Mouse (Mus musculus): ENCODE results near the gene Trabd2b. TPM values are rescaled to one million over a fixed set of nuclear protein-coding genes. Genes with fewer than 3 reads are reported as not detected.

The Trabd2b gene
- polyA plus RNA-seq, 1 experiment from 2014 or later: 5.0 TPM

DNA sequence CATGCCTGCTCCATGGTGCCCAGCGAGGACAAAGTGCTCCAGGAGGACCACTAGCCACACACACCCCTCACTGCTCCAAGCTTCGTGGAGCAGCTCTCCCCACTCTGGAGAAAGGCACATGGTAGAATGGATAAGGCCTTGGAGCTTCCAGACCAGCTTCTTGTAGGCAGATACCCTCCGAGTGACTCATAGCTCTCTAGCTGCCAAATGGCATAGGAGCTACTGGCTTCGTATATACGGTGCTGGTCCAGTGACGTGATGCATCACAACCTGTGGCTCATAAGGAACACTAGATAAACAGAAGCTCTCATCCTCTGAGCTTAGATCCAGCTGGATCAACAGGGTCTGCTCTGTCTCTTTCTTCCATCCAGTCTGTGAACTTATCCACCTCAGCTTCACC, 244.0 kb downstream of the Trabd2b start:
- ATAC-seq (ENCODE audit: low FRiP score, low TSS enrichment): no peak
- 49% methylated on average over 6 of the region's 6 CpGs for WGBS
- H3K9me3 ChIP-seq (ENCODE audit: control insufficient read depth, low read length): no peaks in the 10 kb centered on the region
- H3K36me3 ChIP-seq (ENCODE audit: control insufficient read depth, insufficient read depth, low read length): no peaks in the 10 kb centered on the region
- no peak overlapping the region for H3K27ac ChIP-seq (ENCODE audit: low read depth, low read length)
- H3K9ac ChIP-seq (ENCODE audit: low read depth, low read length): no peak overlapping the region
- H3K27me3 ChIP-seq (ENCODE audit: control insufficient read depth, insufficient read depth, low read length): peaks cover 18% of the 10 kb centered on the region
- no peak overlapping the region for H3K4me2 ChIP-seq (replicated peaks; ENCODE audit: low read depth, low read length)
- peaks cover 9% of the 10 kb centered on the region; the same call in 1 of the 2 replicates for H3K4me1 ChIP-seq (ENCODE audit: control insufficient read depth, insufficient read depth, low read length)
- no peak overlapping the region for H3K4me3 ChIP-seq (ENCODE audit: low read length)

DNA sequence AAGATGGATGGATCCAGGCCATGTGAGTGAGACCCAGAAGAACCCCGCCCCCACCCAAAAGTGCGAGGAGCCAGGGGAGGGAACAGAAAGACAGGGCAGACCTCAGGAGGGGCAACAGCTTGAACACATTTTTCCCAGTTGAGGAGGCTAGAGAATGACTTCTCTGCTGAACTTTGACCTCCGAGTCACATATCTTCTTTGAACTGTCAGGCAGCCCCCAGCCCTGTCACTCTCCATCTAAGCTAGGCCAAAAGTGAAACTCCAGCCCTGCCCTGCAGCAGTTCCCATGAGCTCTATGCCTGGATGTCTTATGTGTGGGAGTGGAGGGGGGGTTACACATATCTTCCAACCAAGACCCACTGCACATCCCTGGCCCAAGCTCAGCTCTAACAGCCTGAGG, 244.5 kb downstream of the Trabd2b start:
- Histone ChIP-seq H3K27me3 (ENCODE audit: control insufficient read depth, insufficient read depth, low read length) (peaks cover 18% of the 10 kb centered on the region), H3K4me2 (replicated peaks; ENCODE audit: low read depth, low read length) (no peak overlapping the region), H3K4me3 (ENCODE audit: low read length) (no peak overlapping the region), H3K4me1 (ENCODE audit: control insufficient read depth, insufficient read depth, low read length) (peaks cover 9% of the 10 kb centered on the region; the same call in 1 of the 2 replicates), H3K9me3 (ENCODE audit: control insufficient read depth, low read length) (no peaks in the 10 kb centered on the region), H3K36me3 (ENCODE audit: control insufficient read depth, insufficient read depth, low read length) (no peaks in the 10 kb centered on the region), H3K9ac (ENCODE audit: low read depth, low read length) (no peak overlapping the region), H3K27ac (ENCODE audit: low read depth, low read length) (no peak overlapping the region)
- ATAC-seq (ENCODE audit: low FRiP score, low TSS enrichment): peak; percentile 85
- WGBS: 29% methylated on average over 3 of the region's 3 CpGs

DNA sequence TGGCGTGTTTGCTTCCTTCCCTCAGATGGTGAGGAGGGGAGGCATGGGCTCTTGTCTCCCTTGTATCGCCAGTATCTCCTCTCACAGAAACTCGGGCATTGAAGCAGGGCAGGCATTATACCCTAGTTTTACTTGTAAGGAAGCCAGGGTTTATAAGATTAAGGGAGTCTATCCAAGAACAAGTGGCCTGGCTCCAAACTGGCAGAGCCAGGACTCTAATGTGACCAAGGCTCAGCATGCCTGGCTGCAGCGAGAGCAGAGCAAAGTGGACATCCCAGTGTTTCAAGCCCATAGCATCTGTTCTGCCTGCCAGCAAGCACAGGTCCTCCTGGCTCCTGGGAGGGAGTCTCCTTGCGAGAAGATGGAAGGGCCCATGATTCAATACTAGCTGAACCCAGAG, 245.1 kb downstream of the Trabd2b start:
- Histone ChIP-seq H3K4me1 (ENCODE audit: control insufficient read depth, insufficient read depth, low read length) (peaks cover 9% of the 10 kb centered on the region; the same call in 1 of the 2 replicates), H3K27me3 (ENCODE audit: control insufficient read depth, insufficient read depth, low read length) (peaks cover 18% of the 10 kb centered on the region), H3K9me3 (ENCODE audit: control insufficient read depth, low read length) (no peaks in the 10 kb centered on the region), H3K36me3 (ENCODE audit: control insufficient read depth, insufficient read depth, low read length) (no peaks in the 10 kb centered on the region), H3K4me2 (replicated peaks; ENCODE audit: low read depth, low read length) (no peak overlapping the region), H3K27ac (ENCODE audit: low read depth, low read length) (no peak overlapping the region), H3K4me3 (ENCODE audit: low read length) (no peak overlapping the region), H3K9ac (ENCODE audit: low read depth, low read length) (no peak overlapping the region)
- no peak for ATAC-seq (ENCODE audit: low FRiP score, low TSS enrichment)
- WGBS: 66% methylated on average over 5 of the region's 5 CpGs

DNA sequence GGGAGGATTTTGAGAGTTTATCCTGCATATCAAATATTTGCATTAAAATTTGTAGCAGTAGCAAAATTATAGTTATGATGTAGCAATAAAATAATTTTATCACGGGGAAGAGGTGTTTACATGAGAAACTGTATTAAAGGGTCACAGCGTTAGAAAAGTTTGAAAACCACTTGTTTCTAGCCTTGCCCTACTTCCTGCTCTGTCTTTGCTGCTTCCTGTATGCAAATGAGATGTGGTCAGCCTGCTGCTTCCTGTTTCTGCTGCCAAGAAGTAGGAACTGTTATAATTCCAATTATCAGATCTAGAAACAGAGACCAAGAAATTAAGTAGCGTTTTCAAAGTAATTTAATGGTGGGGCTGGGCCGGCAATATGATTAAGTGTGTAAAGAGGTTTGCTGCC, 245.9 kb downstream of the Trabd2b start:
- H3K36me3 ChIP-seq (ENCODE audit: control insufficient read depth, insufficient read depth, low read length): no peaks in the 10 kb centered on the region
- H3K4me3 ChIP-seq (ENCODE audit: low read length): no peak overlapping the region
- H3K27me3 ChIP-seq (ENCODE audit: control insufficient read depth, insufficient read depth, low read length): peaks cover 18% of the 10 kb centered on the region
- no peak overlapping the region for H3K9ac ChIP-seq (ENCODE audit: low read depth, low read length)
- no peaks in the 10 kb centered on the region for H3K9me3 ChIP-seq (ENCODE audit: control insufficient read depth, low read length)
- peaks cover 9% of the 10 kb centered on the region; the same call in 1 of the 2 replicates for H3K4me1 ChIP-seq (ENCODE audit: control insufficient read depth, insufficient read depth, low read length)
- no peak overlapping the region for H3K4me2 ChIP-seq (replicated peaks; ENCODE audit: low read depth, low read length)
- no peak overlapping the region for H3K27ac ChIP-seq (ENCODE audit: low read depth, low read length)
- ATAC-seq (ENCODE audit: low FRiP score, low TSS enrichment): no peak
- 83% methylated on average over 4 of the region's 4 CpGs for WGBS

DNA sequence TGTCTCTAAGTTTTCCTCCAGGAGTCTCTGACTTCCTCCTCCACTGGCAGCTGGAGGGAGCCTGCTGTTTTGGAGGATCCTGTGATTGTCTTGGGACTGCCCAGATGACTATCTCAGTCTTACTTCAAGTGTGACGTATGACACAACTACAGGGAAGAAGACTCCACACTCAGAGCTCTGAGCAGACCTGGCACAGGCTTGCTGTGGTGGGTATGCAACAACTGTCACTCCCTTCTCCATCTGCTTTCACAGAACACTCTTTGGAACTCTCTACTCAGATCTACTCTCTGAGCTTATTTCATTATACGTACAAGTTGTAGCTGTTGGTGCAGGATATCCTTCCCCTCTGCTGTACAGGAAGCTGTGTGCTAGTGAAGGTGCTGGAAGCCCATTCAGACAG, 251.4 kb downstream of the Trabd2b start:
- Histone ChIP-seq H3K27ac (ENCODE audit: low read depth, low read length) (no peak overlapping the region), H3K36me3 (ENCODE audit: control insufficient read depth, insufficient read depth, low read length) (no peaks in the 10 kb centered on the region), H3K27me3 (ENCODE audit: control insufficient read depth, insufficient read depth, low read length) (no peaks in the 10 kb centered on the region), H3K4me1 (ENCODE audit: control insufficient read depth, insufficient read depth, low read length) (peaks cover 4% of the 10 kb centered on the region; the same call in 1 of the 2 replicates), H3K9me3 (ENCODE audit: control insufficient read depth, low read length) (no peaks in the 10 kb centered on the region), H3K9ac (ENCODE audit: low read depth, low read length) (no peak overlapping the region), H3K4me3 (ENCODE audit: low read length) (no peak overlapping the region), H3K4me2 (replicated peaks; ENCODE audit: low read depth, low read length) (no peak overlapping the region)
- no peak for ATAC-seq (ENCODE audit: low FRiP score, low TSS enrichment)
- 83% methylated on average over 2 of the region's 2 CpGs for WGBS

DNA sequence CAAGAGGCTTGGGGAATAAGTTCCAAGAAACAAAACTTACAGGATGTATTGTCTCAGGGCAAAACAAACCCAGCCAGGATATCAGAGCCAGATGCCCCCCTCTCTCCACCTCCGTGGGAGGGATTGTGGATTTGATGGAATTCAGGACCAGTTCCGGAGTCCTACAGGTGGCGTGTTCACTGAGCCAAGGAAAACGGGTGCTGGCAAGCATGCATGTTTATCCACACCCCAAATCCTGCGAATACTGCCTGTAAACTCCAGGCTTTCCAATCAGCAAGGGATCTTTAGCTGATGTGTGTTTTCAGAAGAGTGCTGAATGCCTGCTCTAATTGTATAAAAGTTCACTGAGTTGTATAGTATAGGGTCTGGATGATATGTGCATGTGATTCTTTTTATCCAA, 253.4 kb downstream of the Trabd2b start:
- no peaks in the 10 kb centered on the region for H3K36me3 ChIP-seq (ENCODE audit: control insufficient read depth, insufficient read depth, low read length)
- H3K9ac ChIP-seq (ENCODE audit: low read depth, low read length): no peak overlapping the region
- H3K27me3 ChIP-seq (ENCODE audit: control insufficient read depth, insufficient read depth, low read length): no peaks in the 10 kb centered on the region
- no peak overlapping the region for H3K4me2 ChIP-seq (replicated peaks; ENCODE audit: low read depth, low read length)
- H3K27ac ChIP-seq (ENCODE audit: low read depth, low read length): no peak overlapping the region
- H3K4me3 ChIP-seq (ENCODE audit: low read length): no peak overlapping the region
- no peak for ATAC-seq (ENCODE audit: low FRiP score, low TSS enrichment)
- H3K4me1 ChIP-seq (ENCODE audit: control insufficient read depth, insufficient read depth, low read length): peaks cover 4% of the 10 kb centered on the region; the same call in 1 of the 2 replicates
- H3K9me3 ChIP-seq (ENCODE audit: control insufficient read depth, low read length): no peaks in the 10 kb centered on the region
- WGBS: 18% methylated on average over 5 of the region's 5 CpGs

DNA sequence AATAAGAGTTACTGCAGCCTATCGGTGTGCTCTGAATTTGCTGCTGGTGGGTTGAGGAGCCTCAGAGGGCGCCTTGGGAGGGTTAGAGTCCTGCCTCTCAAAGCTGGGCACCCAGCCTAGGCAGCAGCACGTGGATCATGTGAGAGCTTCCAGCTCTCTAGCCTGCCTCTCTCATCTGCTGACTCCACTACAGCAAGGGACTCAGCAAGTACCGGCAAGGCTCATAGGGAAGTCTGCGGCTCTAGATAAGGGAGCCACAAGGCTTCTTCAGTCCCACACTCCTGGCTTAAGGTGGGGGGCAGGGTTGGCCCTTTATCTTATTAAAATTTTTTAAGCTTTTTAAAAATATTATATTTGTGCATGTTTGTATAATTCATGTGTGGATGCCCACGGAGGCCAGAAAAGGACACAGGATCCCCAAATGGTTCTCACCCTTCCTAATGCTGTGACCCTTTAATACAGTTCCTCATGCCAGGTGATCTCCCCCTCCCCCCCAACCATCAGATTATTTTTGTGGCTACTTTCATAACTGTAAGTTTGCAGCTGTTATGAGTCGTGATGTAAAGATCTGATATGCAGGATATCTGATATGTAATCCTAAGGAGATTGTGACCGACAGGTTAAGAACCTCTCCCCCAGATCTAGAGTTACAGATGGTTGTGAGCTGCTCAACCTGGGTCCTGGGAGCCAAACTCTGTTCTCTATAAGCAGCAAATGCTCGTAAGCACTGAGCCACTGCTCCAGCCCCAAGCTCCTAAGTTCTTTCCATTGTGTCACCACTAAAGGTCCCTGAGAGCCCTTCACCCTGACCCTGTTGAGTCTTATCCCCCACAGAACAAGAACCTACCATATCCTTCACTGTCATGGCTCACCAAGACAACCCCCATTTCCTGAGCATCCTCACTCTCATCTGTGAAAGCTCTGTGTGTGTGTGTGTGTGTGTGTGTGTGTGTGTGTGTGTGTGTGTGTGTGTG, 257.8 kb downstream of the Trabd2b start:
- Histone ChIP-seq H3K9ac (ENCODE audit: low read depth, low read length) (no peak overlapping the region), H3K27ac (ENCODE audit: low read depth, low read length) (no peak overlapping the region), H3K4me2 (replicated peaks; ENCODE audit: low read depth, low read length) (no peak overlapping the region), H3K4me3 (ENCODE audit: low read length) (no peak overlapping the region), H3K4me1 (ENCODE audit: control insufficient read depth, insufficient read depth, low read length) (peaks cover 16% of the 10 kb centered on the region; the same call in 1 of the 2 replicates), H3K27me3 (ENCODE audit: control insufficient read depth, insufficient read depth, low read length) (peaks cover 23% of the 10 kb centered on the region), H3K36me3 (ENCODE audit: control insufficient read depth, insufficient read depth, low read length) (no peaks in the 10 kb centered on the region), H3K9me3 (ENCODE audit: control insufficient read depth, low read length) (no peaks in the 10 kb centered on the region)
- 66% methylated on average over 9 of the region's 9 CpGs for WGBS
- ATAC-seq (ENCODE audit: low FRiP score, low TSS enrichment): no peak

Other genes starting within 250 kb of the Trabd2b start
- not detected in 2 replicates for gene Skint11, start 243.3 kb upstream of the Trabd2b start, polyA plus RNA-seq (2014; fragmentation: Nextera tagmentation; extraction: Ambion mirVana)